Mouse (Mus musculus) heart, embryonic 12.5 days (tissue): Measurements from ENCODE around the gene Il17rd. TPM values are rescaled to one million over a fixed set of nuclear protein-coding genes. Genes with fewer than 3 reads are reported as not detected.

ENCODE experiments used
- ATAC-seq: fragments of 200-750 bp; cut with Nextera tagmentation; 2 replicates; pipeline ENCODE4 v1.8.0; 2017; ENCODE audit warnings: moderate TSS enrichment, moderate library complexity; ENCODE audit not compliant: insufficient number of reproducible peaks, low FRiP score
- H3K27ac ChIP-seq: fragments of 300-500 bp; sonication (generic); 2 replicates; pipeline ENCODE4 v1.5.1; 2016; ENCODE audit warnings: mild to moderate bottlenecking, moderate library complexity; ENCODE audit not compliant: poor library complexity, severe bottlenecking
- H3K27me3 ChIP-seq: fragments of 300-500 bp; sonication (generic); replicated peaks from 2 replicates; pipeline ENCODE4 v1.6.1; 2016; ENCODE audit warnings: mild to moderate bottlenecking, moderate library complexity
- H3K36me3 ChIP-seq: fragments of 300-500 bp; sonication (generic); 2 replicates; pipeline ENCODE4 v1.6.1; 2016; ENCODE audit warnings: mild to moderate bottlenecking, moderate library complexity
- H3K4me1 ChIP-seq: fragments of 300-500 bp; sonication (generic); replicated peaks from 2 replicates; pipeline ENCODE4 v1.6.1; 2016; ENCODE audit warnings: mild to moderate bottlenecking
- H3K4me2 ChIP-seq: fragments of 300-500 bp; sonication (generic); 2 replicates; pipeline ENCODE4 v1.6.1; 2016; ENCODE audit warnings: mild to moderate bottlenecking, moderate library complexity
- H3K4me3 ChIP-seq: fragments of 300-500 bp; sonication (generic); 2 replicates; pipeline ENCODE4 v1.5.1; 2016; ENCODE audit warnings: mild to moderate bottlenecking
- H3K9ac ChIP-seq: fragments of 300-500 bp; sonication (generic); 2 replicates; pipeline ENCODE4 v1.6.1; 2016; ENCODE audit warnings: mild to moderate bottlenecking, moderate library complexity
- H3K9me3 ChIP-seq: fragments of 300-500 bp; sonication (generic); replicated peaks from 2 replicates; pipeline ENCODE4 v1.6.1; 2016; ENCODE audit warnings: mild to moderate bottlenecking, moderate library complexity
- WGBS: fragments of 180-500 bp; shearing (Covaris S2); methylation state at CpG from one replicate; pipeline ENCODE4 v1.1.7; 2016; 5-methylcytosine and 5-hydroxymethylcytosine counted together
- polyA plus RNA-seq: library from polyadenylated mRNA; unstranded; fragments of >200 nt; fragmentation: Nextera tagmentation; extraction: Ambion mirVana; gene quantifications from 2 replicates; pipeline ENCODE4 v1.2.1, GENCODE M21; 2016

Il17rd gene
- polyA plus RNA-seq, 1 experiment from 2014 or later: 1.5 TPM

- peak; percentile 27; the same call in 1 of the 2 replicates for ATAC-seq
- Histone ChIP-seq H3K9me3 (no peaks in the 10 kb centered on the region), H3K4me3 (no peak overlapping the region), H3K4me1 (peaks cover 45% of the 10 kb centered on the region), H3K4me2 (peak overlapping the region; percentile 35), H3K9ac (no peak overlapping the region), H3K27me3 (no peaks in the 10 kb centered on the region), H3K36me3 (no peaks in the 10 kb centered on the region), H3K27ac (peak overlapping the region; percentile 44)
- WGBS: 5% methylated on average over 11 of the region's 11 CpGs
These were observed 5.7 kb downstream of the Il17rd start for GRCm38 (mm10) chr14:27044221-27044966.

GRCm38 (mm10) chr14:27044967-27045361 lies 6.2 kb downstream of the Il17rd start:
- H3K27ac ChIP-seq: peak overlapping the region; percentile 44
- peak; percentile 66 for ATAC-seq
- H3K36me3 ChIP-seq: no peaks in the 10 kb centered on the region
- WGBS: under 1% methylated on average over 2 of the region's 2 CpGs
- H3K9ac ChIP-seq: no peak overlapping the region
- no peak overlapping the region for H3K4me3 ChIP-seq
- peaks cover 43% of the 10 kb centered on the region for H3K4me1 ChIP-seq
- no peaks in the 10 kb centered on the region for H3K27me3 ChIP-seq
- no peaks in the 10 kb centered on the region for H3K9me3 ChIP-seq
- peak overlapping the region; percentile 35 for H3K4me2 ChIP-seq

GRCm38 (mm10) chr14:27048231-27048956 lies 9.7 kb downstream of the Il17rd start:
- Histone ChIP-seq H3K9me3 (no peaks in the 10 kb centered on the region), H3K4me1 (peaks cover 51% of the 10 kb centered on the region), H3K4me3 (no peak overlapping the region), H3K9ac (no peak overlapping the region), H3K36me3 (no peaks in the 10 kb centered on the region), H3K27ac (no peak overlapping the region), H3K27me3 (no peaks in the 10 kb centered on the region), H3K4me2 (no peak overlapping the region)
- WGBS: 63% methylated on average over 8 of the region's 8 CpGs
- no peak for ATAC-seq

- 50% methylated on average over 9 of the region's 9 CpGs for WGBS
- Histone ChIP-seq H3K9ac (no peak overlapping the region), H3K4me3 (no peak overlapping the region), H3K9me3 (no peaks in the 10 kb centered on the region), H3K4me2 (no peak overlapping the region), H3K4me1 (peaks cover 34% of the 10 kb centered on the region), H3K27ac (no peak overlapping the region), H3K27me3 (no peaks in the 10 kb centered on the region), H3K36me3 (no peaks in the 10 kb centered on the region)
- ATAC-seq: no peak
These were observed 11.3 kb downstream of the Il17rd start for GRCm38 (mm10) chr14:27050043-27050442.

- H3K27ac ChIP-seq: no peak overlapping the region
- H3K4me3 ChIP-seq: no peak overlapping the region
- no peaks in the 10 kb centered on the region for H3K27me3 ChIP-seq
- no peak overlapping the region for H3K4me2 ChIP-seq
- H3K9me3 ChIP-seq: no peaks in the 10 kb centered on the region
- H3K4me1 ChIP-seq: peaks cover 29% of the 10 kb centered on the region
- no peak for ATAC-seq
- WGBS: 63% methylated on average over 18 of the region's 18 CpGs
- no peaks in the 10 kb centered on the region for H3K36me3 ChIP-seq
- H3K9ac ChIP-seq: no peak overlapping the region
These were observed 12.1 kb downstream of the Il17rd start for GRCm38 (mm10) chr14:27050560-27051510.

GRCm38 (mm10) chr14:27051511-27051895 lies 12.8 kb downstream of the Il17rd start:
- 70% methylated on average over 5 of the region's 5 CpGs for WGBS
- Histone ChIP-seq H3K36me3 (no peaks in the 10 kb centered on the region), H3K4me2 (no peak overlapping the region), H3K9ac (no peak overlapping the region), H3K27ac (no peak overlapping the region), H3K9me3 (no peaks in the 10 kb centered on the region), H3K4me1 (peaks cover 33% of the 10 kb centered on the region), H3K27me3 (no peaks in the 10 kb centered on the region), H3K4me3 (no peak overlapping the region)
- no peak for ATAC-seq

- Histone ChIP-seq H3K9ac (peak overlapping the region; percentile 16; the same call in 1 of the 2 replicates), H3K36me3 (no peaks in the 10 kb centered on the region), H3K4me3 (no peak overlapping the region), H3K27me3 (no peaks in the 10 kb centered on the region), H3K27ac (no peak overlapping the region), H3K4me1 (peaks cover 38% of the 10 kb centered on the region), H3K9me3 (no peaks in the 10 kb centered on the region), H3K4me2 (peak overlapping the region; percentile 38)
- WGBS: 15% methylated on average over 13 of the region's 13 CpGs
- ATAC-seq: no peak
These were observed 19.9 kb downstream of the Il17rd start for GRCm38 (mm10) chr14:27058535-27059223.

- Histone ChIP-seq H3K36me3 (no peaks in the 10 kb centered on the region), H3K9me3 (no peaks in the 10 kb centered on the region), H3K4me2 (peak overlapping the region; percentile 38), H3K27me3 (no peaks in the 10 kb centered on the region), H3K4me3 (no peak overlapping the region), H3K9ac (0 out of 2 replicates have a peak overlapping the region, but pooled peaks have one; percentile 16), H3K4me1 (peaks cover 38% of the 10 kb centered on the region), H3K27ac (no peak overlapping the region)
- no peak for ATAC-seq
- WGBS: 22% methylated on average over 8 of the region's 8 CpGs
These were observed 20.4 kb downstream of the Il17rd start for GRCm38 (mm10) chr14:27059224-27059558.

GRCm38 (mm10) chr14:27063338-27063737 lies 24.6 kb downstream of the Il17rd start:
- no peak for ATAC-seq
- Histone ChIP-seq H3K27me3 (no peaks in the 10 kb centered on the region), H3K36me3 (no peaks in the 10 kb centered on the region), H3K4me2 (no peak overlapping the region), H3K27ac (no peak overlapping the region), H3K4me3 (no peak overlapping the region), H3K9ac (no peak overlapping the region), H3K9me3 (no peaks in the 10 kb centered on the region), H3K4me1 (peaks cover 39% of the 10 kb centered on the region)
- 81% methylated on average over 1 of the region's 1 CpGs for WGBS

GRCm38 (mm10) chr14:27066171-27066929 lies 27.6 kb downstream of the Il17rd start:
- no peak for ATAC-seq
- Histone ChIP-seq H3K36me3 (no peaks in the 10 kb centered on the region), H3K9ac (peak overlapping the region; percentile 32; the same call in 1 of the 2 replicates), H3K4me1 (peaks cover 49% of the 10 kb centered on the region), H3K4me2 (peak overlapping the region; percentile 31), H3K9me3 (no peaks in the 10 kb centered on the region), H3K27me3 (no peaks in the 10 kb centered on the region), H3K4me3 (no peak overlapping the region), H3K27ac (no peak overlapping the region)
- 12% methylated on average over 9 of the region's 9 CpGs for WGBS
